Comparison of ENCODE assay signal across 11 mouse cellular contexts in the genomic region with DNA sequence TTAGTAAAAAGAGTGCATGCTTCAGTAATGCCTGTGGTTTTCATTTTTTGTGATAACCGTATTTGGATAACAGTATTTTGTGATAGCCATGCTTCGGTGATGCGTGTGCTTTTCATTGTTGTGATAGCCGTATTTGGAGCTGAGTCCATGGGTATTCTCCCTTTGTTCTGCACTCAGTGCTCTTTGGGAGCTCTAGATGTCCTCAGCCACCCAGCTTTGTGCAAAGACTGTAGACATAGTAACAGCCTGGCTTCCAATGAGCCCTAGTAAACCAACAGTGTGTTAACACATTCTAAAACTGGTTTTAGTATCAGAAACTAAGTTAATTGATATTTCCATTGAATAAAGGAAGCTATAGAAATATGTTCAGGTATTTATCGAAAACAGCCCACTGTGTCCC.
"Had no signal": no experiment of that assay in that cellular context is flagged by ENCODE, and none has a peak within 500 bp of the region (broad histone marks: within the 10 kb centered on the region; RNA-seq: fewer than 3 reads in every experiment).

No protein-coding gene starts in this region.

- H3K9me3 ChIP-seq: limb, embryonic 12.5 days; neural tube, embryonic 12.5 days had no signal

- ATAC-seq: lung, postnatal 0 days had no signal

- H3K4me3 ChIP-seq: limb, embryonic 12.5 days; neural tube, embryonic 12.5 days had no signal

- H3K27ac ChIP-seq: limb, embryonic 12.5 days; liver, embryonic 14.5 days; neural tube, embryonic 12.5 days had no signal

- H3K27me3 ChIP-seq: limb, embryonic 12.5 days; neural tube, embryonic 12.5 days had no signal

- DNase-seq: kidney, adult 18-20 months; kidney, postnatal 25 days; lung, adult 2 months; lung, postnatal 36 days; midbrain, embryonic 14.5 days; thymus, adult 18-20 months; thymus, postnatal 14 days had no signal

- H3K9ac ChIP-seq: limb, embryonic 12.5 days; liver, embryonic 14.5 days; neural tube, embryonic 12.5 days had no signal

- H3K36me3 ChIP-seq: limb, embryonic 12.5 days; neural tube, embryonic 12.5 days had no signal

- H3K4me2 ChIP-seq: limb, embryonic 12.5 days; neural tube, embryonic 12.5 days had no signal
